Mouse (Mus musculus): ENCODE results near the gene Rnf7.
A peak's percentile ranks its signal among the peaks of the same experiment; 100 is the strongest.
"Not testable (repeated sequence)": the region's sequence is repeated elsewhere in the genome, so short reads cannot be mapped to it uniquely, and the experiment has no call there.

The Rnf7 gene

DNA sequence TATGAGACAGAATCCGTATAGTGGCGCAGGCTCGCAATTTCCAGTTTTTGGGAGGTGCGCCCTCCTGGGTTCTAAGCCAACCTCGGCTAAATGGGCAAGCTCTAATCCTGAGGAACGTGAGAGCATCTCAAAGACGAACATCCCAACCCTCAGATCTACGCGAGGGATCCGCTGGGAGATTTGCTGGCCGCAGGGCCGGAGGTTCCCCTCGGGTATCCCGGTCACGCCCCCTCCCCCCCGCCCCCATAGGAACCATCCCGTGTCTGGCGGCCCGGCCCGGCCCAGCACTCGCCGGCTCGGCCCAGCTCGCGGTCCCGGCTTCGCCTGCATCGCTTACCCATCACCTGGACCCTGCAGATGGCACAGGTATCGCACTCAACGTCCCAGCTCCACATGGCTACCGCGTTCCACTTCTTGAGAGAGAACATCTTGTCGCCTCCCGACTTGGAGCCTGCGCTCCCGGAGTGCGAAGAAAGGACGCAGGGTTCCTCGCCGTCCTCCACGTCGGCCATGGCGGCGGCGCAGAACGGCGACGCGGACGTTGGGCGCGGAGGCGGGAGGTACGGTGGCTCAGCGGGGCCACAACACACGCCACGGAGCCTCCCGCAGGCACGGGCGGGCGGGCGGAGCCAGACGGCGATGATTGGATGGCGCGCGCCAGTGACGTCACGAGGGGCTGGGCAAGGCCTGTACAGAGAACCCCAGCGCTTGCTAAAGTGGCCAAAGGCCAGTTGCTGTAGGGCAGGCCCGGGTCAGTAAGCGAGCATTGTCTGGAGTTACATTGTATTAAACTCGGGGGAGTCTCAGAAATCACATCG is at the start of gene Rnf7:
TSS of gene Rnf7 (minus strand) at position 605 of the 818 bp plus-strand sequence.
- peak; percentile 96 to 99 for DNase-seq (ENCODE audit: low spot score in 2 of 2)

DNA sequence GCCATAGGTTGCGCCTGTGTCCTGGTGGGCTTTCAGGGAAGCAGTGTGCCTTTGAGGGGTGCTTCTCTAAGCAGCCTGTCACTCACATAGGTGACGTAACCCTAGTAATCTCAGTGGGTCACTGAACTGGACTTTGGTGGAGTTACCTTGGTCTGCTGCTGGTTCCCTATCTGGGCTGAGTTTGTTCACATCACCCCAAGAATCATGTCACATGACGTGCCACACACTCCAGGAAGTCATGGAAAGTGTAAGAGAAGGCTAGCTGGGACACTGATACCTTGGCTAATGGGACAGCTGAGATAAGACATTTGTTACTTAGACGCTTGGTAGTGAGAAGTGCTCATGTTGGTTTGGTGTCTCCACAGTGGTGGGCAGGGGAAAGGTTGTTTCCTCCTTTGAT is 47.5 kb upstream of the Rnf7 start:
- no peak for DNase-seq (ENCODE audit: low spot score in 2 of 2)

DNA sequence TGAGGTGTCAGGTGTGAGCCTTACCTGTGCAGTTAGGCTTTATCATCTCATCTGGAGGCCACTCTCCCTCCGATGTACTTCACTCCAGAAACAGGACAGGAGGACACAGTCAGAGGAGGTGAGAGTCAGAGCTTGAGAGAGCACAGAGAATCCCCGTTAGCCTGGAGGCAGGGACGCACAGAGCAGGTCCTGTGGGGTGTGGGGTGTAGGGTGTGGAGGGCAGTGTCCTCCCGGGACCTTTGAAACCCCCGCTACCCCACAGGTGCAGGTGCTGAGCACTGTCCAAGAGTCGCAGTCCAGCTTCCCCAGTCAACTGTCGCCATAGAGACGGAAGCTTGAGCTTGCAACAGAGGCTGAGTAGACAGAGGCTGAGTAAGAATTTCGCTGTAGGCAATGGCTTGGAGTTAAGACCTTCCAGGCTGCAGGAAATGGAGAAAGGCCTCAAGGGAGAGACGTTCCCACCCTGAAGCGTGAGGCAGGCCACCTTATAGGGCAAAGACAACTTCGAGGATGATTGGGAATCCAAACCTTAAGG is 46.6 kb upstream of the Rnf7 start, which contains the start of gene Gm28729:
TSS of gene Gm28729 (minus strand) at position 293 of the 535 bp plus-strand sequence.
- no peak for DNase-seq (ENCODE audit: low spot score in 2 of 2)

DNA sequence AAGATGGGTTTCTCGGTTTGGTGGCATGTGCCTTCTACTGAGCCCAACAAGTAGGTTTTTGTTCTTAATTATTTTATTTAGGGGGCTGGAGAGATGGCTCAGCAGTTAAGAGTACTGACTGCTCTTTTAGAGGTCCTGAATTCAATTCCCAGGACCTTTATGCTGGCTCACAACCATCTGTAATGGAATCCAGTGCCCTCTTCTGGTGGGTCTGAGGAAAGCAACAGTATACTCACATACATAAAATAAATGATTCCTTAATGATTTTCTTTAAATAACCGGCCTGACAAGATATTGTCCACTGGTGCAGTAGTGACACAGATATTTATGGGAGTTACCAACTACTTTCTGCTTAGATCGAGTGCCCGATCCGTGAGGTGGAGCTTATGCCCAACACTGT is 44.7 kb upstream of the Rnf7 start:
- no peak for DNase-seq (ENCODE audit: low spot score in 2 of 2)

DNA sequence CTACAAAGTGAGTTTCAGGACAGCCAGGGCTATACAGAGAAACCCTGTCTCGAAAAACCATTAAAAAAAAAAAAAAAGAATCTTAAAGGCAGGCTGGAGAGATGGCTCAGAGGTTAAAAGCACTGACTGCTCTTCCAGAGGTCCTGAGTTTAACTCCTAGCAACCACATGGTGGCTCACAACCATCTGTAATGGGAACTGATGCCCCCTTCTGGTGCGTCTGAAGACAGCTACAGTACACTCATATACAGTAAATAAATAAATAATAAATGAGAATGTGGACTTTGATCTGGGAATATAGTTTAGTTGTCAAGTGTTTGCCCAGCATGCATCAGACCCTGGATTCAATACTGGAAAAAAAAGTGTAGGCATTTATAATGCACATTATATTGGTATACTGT is 43.1 kb upstream of the Rnf7 start:
- DNase-seq (ENCODE audit: low spot score in 2 of 2), result not testable (repeated sequence)

DNA sequence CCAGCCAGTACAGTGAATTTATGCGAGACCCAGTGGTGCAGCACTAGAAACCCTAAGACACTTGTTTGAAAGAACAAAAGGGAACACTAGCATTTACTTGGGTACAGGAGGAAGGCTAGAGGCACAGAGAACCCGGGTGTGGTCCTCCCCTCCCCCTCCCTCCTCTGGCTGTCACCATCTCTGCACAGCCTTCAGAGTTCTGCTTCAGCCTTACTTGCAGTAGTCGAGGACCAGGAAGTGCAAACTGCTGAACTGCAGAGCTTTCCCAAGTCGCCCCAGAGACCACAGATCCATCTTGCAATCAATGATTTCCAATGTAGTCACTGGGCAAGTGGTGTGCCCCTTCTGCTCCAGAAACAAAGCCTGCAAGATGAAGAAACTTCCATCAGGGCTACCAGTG is 39.0 kb upstream of the Rnf7 start:
- no peak for DNase-seq (ENCODE audit: low spot score in 2 of 2)

DNA sequence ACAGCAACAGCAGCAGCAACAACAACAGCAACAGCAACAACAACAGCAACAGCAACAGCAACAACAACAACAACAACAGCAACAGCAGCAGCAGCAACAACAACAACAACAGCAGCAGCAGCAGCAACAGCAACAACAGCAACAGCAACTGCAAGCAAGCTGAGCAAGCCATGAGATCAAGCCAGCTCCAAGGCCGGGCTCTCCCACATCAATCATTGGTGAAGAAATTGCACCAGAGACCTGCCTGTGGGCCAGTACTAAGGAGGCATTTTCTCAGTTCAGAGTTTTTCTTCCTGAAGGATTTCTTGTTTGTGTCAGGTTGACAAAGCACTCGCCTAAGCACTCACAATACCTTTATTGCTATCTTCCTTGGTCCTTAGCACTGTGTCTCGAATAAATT is 38.3 kb upstream of the Rnf7 start:
- DNase-seq (ENCODE audit: low spot score in 2 of 2), result no peak

DNA sequence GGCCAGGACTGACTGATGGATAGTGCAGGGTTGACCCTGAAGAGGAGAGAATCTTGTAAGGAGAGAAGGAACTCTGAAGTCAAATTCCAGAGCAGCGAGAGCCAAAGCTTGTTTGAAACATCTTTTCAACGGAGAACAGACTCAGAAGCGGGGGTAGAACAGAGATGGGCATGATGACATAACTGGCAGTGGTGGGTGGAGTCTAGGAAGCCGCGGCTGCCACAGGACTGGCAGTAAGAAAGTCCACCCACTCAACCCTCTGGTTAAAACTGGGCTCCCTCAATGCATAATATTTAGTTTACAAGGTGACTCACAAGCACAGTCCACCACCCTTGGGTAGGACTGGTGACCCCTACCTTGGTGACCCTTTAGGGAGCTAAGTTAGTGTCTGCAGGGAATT is 37.3 kb upstream of the Rnf7 start:
- no peak for DNase-seq (ENCODE audit: low spot score in 2 of 2)

DNA sequence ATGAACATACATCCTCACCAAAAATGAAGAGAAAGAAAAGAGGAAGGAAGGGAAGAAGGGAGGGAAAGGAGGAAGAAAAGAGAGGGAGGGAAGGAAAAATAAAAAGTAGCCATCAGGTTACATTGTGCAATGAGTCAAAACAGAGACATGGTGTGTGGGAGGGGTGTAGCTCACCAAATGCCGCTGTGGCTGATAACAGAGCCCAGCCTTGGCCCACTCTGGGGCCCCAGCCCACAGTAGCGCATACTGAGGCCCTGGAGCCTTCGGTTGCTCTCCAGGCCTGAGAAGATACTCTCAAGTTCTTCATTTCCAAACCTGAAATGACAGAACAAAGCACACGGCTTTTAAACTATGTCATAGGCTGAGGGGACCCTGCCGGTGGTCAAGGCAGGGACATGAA is 35.8 kb upstream of the Rnf7 start:
- no peak for DNase-seq (ENCODE audit: low spot score in 2 of 2)

DNA sequence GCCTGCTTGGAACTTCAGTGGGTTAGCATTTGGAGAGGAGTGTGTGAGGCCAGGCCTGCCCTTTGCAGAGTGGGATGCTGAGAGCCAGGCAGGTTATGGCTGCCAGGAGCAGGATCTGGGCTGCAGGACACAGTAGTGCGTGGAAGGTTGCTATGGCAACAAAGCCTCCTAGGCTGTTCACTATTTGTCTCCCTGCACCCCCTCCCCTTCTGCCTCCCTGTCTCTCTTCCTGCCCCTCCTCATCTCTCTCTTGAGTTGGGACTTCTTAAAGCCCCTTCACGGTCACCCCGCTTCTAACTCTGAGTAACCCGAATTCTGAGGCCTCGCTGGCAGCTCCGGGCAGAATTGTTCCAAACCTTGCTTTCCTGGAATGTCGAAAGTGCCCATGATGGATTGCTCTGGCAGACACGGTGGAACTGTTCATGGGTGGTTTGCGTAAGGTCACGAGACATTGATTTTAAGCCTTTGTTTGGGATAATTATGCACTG is 27.6 kb upstream of the Rnf7 start:
- DNase-seq (ENCODE audit: low spot score in 2 of 2), result peak in 1 of 2 experiments; percentile 52

DNA sequence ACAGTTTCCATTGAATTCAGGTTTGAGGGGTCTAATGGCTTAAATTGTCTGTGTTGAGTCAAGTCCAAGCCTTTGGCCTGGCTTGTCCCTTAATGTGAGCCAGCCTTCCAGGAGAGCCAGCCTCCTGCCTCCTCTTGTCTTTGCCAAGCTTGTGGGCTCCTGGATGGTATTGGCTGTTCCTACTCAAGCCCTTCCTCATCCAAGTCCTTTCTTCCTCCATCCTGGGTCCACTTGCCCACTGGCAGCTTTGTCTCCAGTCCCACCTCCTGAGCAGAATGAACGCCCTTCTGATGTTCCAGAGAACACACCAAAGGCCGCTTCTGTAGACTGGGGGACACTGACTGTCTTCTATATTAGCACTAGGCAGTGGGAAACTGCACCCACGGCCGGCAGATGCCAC is 26.7 kb upstream of the Rnf7 start:
- DNase-seq (ENCODE audit: low spot score in 2 of 2), result no peak

DNA sequence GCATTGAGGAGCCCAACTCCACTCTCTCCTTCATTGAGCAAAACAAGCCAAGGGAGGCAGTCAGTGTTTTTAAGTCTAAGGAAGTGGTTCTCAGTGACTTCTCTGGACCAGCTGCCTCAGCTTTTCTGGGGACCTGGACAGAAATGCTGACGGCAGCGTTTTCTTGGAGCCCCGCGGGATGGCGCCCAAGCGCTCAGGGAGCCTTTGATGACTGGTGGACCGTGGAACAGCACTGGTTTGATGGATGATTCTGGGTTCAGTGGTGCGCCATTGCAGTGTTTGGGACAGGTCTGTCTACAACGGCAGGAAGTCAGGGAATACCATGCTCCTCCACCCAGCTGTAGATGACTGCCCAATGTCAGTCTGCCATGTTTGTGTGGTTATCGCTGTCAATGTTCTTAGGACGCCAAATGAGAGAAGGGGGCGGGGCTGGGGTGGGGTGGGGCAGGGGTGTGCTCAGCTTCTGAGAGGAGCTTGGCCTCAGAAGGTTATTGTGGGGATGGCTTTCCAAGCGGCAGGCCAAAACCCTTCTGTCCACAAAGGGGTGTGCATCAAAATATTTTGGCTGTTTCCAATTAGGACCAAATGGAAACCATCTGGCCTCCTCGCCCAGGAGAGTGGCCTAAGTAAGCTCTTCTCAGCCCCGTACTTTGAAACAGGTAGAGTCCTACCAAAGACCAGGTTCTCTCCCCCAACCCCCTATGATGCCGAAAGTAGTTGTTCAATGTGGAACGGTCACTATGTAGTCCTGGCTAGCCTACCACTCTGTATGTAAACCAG is 25.8 kb upstream of the Rnf7 start:
- no peak for DNase-seq (ENCODE audit: low spot score in 2 of 2)

DNA sequence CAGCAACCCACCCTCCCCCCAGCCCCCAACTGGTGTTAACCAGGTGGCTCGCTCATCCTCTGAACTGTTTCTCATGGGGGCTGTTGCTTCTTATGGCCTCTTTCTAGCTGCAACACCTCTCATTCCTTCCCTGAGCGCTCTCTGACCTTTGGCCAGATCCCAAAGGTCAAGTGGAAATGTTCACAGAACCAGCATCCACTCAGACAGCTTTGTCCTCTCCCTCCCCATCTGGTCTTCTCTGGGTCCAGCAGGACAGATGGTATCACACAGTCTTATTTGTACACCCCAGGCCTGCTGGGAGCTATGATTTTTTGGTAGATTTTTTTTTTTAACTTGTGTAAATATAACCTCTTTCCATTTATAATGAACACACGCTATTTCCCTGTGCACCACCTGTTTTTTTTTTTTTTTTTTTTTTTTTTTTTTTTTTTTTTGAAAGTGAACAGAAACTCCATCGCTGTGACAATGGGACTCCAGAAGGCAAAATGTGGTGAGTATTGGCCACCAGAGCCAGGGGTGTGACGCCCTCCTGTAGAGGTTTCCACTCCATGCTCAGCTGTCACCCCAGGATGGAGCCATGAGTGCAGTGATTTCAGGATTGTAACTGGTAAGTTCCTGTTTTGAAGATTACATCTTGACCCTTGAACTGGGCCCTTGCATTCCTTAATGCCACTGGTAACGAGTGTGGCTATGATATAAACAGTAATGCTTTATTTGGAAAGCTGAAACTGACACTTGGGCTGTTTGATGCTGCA is 24.6 kb upstream of the Rnf7 start:
- no peak for DNase-seq (ENCODE audit: low spot score in 2 of 2)

DNA sequence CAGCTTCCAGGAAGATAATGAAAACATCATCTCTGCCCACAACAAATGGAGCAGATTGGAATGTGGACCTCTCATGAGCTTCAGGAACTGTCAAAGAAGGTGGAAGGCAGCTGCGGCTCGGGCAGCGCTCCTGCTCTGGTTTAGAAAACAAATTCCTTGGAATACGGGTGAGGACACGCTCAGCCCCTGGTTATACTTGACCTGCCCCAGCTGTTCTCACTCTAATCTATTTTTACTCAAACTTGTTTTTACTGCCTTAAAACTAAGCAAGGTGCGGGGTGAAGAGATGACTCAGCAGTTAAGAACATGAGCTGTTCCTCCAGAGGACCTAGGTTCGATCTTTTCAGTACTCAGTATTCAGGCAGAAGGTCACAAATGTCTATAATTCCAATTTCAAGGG is 22.7 kb upstream of the Rnf7 start:
- DNase-seq (ENCODE audit: low spot score in 2 of 2), result no peak

DNA sequence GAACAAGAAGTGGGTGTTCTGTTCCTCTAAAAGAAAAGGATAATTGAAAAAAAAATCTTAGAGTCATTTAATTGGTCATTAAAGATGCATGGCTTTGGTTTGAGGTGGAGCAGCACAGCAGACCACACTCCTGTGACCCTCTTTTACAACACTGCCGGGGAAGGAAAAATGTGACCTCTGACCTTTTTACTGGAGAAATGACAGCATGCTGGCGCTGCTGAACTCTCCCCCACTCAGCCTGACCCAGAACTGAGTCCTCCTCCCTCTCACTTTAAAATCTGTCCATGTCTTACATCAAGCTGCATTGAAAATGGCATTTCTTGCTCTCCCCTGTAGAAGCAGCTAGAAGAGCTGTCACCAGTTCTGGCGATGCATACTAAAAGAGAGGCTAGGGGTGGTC is 14.7 kb upstream of the Rnf7 start:
- DNase-seq (ENCODE audit: low spot score in 2 of 2), result no peak

DNA sequence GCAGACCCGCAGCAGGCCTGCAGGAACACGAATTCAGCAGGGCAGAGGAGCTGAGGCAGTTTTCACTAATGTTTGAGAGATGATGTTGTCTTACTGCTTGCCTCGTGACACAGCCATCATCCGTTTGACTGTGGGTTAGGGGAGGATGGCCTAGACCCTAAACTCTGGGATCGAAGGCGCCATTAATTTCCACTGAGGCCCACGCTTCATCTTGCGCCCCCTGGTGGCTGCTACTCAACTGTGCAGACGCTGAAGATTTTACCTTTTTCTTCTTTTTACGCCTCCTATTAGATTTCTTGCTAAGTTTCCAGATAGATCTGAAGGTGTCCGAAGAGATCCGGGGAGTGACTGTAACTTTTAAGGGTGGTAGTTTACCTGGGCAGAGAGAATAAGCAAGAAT is 13.3 kb upstream of the Rnf7 start:
- DNase-seq (ENCODE audit: low spot score in 2 of 2), result peak in 1 of 2 experiments; percentile 11

DNA sequence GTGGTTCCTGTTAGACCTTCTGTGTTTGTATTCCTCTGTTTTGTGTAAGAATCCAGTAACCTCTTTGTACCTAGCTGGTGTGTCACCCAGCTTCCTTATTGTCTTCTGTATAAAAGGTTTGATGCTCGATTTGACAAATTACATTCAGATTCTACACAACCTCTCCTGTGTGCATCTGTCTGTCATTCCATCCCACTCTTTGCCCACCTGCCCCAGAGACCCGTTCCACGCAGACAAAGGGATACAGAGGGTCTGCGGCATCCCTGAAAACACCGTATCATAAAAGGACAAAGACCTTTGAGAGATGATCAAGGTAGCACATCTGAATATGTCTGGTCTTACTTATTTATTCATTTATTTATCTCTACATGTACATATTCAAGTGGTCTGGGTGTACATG is 9.4 kb upstream of the Rnf7 start:
- DNase-seq (ENCODE audit: low spot score in 2 of 2), result not testable (repeated sequence)

DNA sequence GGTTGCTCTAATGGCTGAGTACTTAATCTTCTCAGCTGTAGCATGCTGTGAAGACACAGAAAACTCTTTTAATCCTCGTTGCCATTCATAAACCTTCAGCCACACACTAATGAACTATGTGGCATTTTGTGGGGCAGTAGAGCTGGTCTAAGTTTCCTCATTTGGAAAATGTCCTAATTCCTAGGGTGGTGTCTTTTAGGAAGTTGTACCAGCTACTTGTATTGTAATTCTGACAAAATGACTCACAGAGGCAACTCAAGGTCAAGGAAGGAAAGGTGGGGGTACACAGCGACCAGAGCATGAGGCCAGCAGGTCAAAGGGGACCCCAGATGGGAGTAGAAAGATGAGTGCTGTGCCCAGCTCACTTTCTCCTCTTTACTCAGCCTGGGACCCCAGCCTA is 5.2 kb upstream of the Rnf7 start:
- no peak for DNase-seq (ENCODE audit: low spot score in 2 of 2)

DNA sequence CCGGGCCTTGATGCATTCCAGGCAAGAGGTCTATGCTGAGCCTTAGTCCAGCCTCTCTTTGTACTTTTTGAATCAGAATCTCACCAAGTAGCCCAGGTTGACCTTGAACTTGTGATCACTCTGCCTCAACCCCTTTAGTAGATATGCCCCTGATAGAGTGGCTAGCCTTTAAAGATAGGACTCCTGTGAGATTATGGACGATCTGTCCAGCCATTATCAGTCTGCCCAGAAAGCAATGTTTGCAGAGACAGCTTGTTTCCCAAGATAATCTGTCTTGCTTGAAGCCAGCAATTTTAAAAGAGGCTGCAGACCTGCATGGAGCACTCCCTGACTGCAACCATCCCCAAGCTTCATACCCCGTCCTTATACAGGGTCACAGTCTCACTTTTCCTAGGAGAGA is 4.6 kb upstream of the Rnf7 start:
- DNase-seq (ENCODE audit: low spot score in 2 of 2), result no peak

DNA sequence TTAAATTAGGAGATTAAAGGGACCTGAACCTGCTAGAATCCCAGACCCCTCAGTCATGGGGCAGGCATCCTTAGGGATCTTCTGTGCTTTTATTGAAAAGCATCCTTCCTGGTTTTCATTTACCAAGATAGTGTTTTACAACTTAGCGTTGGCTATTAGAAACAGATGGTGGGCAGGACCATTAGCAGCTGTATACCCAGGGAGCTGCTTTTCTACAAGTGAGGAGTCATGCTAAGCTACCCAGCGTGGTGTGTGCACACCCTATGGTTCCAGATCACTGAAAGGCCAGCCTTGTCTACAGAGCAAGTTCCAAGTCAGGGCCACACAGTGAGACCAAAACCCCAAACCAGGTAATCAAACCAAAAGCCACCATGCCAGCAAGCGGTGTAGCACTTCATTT is 6.1 kb downstream of the Rnf7 start:
- no peak for DNase-seq (ENCODE audit: low spot score in 2 of 2)

DNA sequence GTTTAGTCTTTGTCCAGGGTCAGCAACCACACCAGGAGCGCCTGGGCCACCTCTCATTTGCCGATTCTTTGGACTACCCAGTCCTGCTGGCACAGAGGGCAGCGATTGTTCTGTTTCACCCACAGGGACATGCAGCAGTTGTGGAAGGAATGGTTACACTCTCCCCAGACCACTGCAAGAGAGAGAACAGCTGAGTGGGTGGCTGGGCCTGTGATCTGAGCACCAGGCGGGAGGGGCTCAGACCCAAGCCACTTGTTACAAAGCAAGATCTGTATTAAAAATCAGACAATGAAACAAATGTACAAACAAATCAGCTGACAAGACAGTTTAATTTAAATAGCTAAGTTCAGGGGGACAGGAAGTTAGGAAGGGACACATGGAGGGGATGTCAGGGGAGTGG is 6.8 kb downstream of the Rnf7 start:
- not testable (repeated sequence) for DNase-seq (ENCODE audit: low spot score in 2 of 2)

Measured in urinary bladder, postnatal 36 days (tissue).